Mouse (Mus musculus): Measurements from ENCODE around the gene Large1. TPM values are rescaled to one million over a fixed set of nuclear protein-coding genes. Genes with fewer than 3 reads are reported as not detected.

Gene Large1
- polyA plus RNA-seq, 1 experiment from 2014 or later: 7.3 TPM

GRCm38 (mm10) chr8:72812690-72813089, 540.6 kb downstream of the Large1 start:
- Histone ChIP-seq H3K4me3 (no peak overlapping the region), H3K27me3 (ENCODE audit: insufficient read depth, poor library complexity, severe bottlenecking) (no peaks in the 10 kb centered on the region), H3K36me3 (peaks cover 10% of the 10 kb centered on the region), H3K27ac (no peak overlapping the region), H3K9me3 (no peaks in the 10 kb centered on the region), H3K4me1 (replicated peaks) (no peaks in the 10 kb centered on the region)
- no peak for DNase-seq (ENCODE audit: low spot score)
- WGBS: 91% methylated on average over 3 of the region's 3 CpGs

- no peak for DNase-seq (ENCODE audit: low spot score)
- no peaks in the 10 kb centered on the region for H3K27me3 ChIP-seq (ENCODE audit: insufficient read depth, poor library complexity, severe bottlenecking)
- H3K4me1 ChIP-seq (replicated peaks): no peaks in the 10 kb centered on the region
- H3K4me3 ChIP-seq: no peak overlapping the region
- H3K36me3 ChIP-seq: no peaks in the 10 kb centered on the region
- no peak overlapping the region for H3K27ac ChIP-seq
- 82% methylated on average over 2 of the region's 2 CpGs for WGBS
- H3K9me3 ChIP-seq: peaks cover 6% of the 10 kb centered on the region; the same call in 1 of the 2 replicates
Observed at GRCm38 (mm10) chr8:72801583-72801982, 551.8 kb downstream of the Large1 start.

GRCm38 (mm10) chr8:72780644-72781043, 572.7 kb downstream of the Large1 start:
- 90% methylated on average over 4 of the region's 4 CpGs for WGBS
- Histone ChIP-seq H3K27me3 (ENCODE audit: insufficient read depth, poor library complexity, severe bottlenecking) (no peaks in the 10 kb centered on the region), H3K4me3 (no peak overlapping the region), H3K27ac (no peak overlapping the region), H3K36me3 (no peaks in the 10 kb centered on the region), H3K4me1 (replicated peaks) (no peaks in the 10 kb centered on the region), H3K9me3 (no peaks in the 10 kb centered on the region)
- DNase-seq (ENCODE audit: low spot score): no peak

- no peak for DNase-seq (ENCODE audit: low spot score)
- Histone ChIP-seq H3K36me3 (no peaks in the 10 kb centered on the region), H3K27me3 (ENCODE audit: insufficient read depth, poor library complexity, severe bottlenecking) (no peaks in the 10 kb centered on the region), H3K4me3 (no peak overlapping the region), H3K9me3 (no peaks in the 10 kb centered on the region), H3K27ac (no peak overlapping the region), H3K4me1 (replicated peaks) (no peaks in the 10 kb centered on the region)
- WGBS: 91% methylated on average over 1 of the region's 1 CpGs
Observed at GRCm38 (mm10) chr8:72777797-72778196, 575.5 kb downstream of the Large1 start.

GRCm38 (mm10) chr8:72766777-72767176, 586.6 kb downstream of the Large1 start:
- H3K4me1 ChIP-seq (replicated peaks): peaks cover 5% of the 10 kb centered on the region; the same call in 1 of the 2 replicates
- H3K9me3 ChIP-seq: no peaks in the 10 kb centered on the region
- no peaks in the 10 kb centered on the region for H3K36me3 ChIP-seq
- no peak for DNase-seq (ENCODE audit: low spot score)
- H3K27ac ChIP-seq: no peak overlapping the region
- no peak overlapping the region for H3K4me3 ChIP-seq
- WGBS: 35% methylated on average over 7 of the region's 7 CpGs
- H3K27me3 ChIP-seq (ENCODE audit: insufficient read depth, poor library complexity, severe bottlenecking): no peaks in the 10 kb centered on the region

GRCm38 (mm10) chr8:72765696-72766095, 587.6 kb downstream of the Large1 start:
- no peaks in the 10 kb centered on the region for H3K9me3 ChIP-seq
- no peak overlapping the region for H3K27ac ChIP-seq
- H3K27me3 ChIP-seq (ENCODE audit: insufficient read depth, poor library complexity, severe bottlenecking): no peaks in the 10 kb centered on the region
- no peak overlapping the region for H3K4me3 ChIP-seq
- H3K4me1 ChIP-seq (replicated peaks): peaks cover 5% of the 10 kb centered on the region; the same call in 1 of the 2 replicates
- no peak for DNase-seq (ENCODE audit: low spot score)
- WGBS: 63% methylated on average over 4 of the region's 4 CpGs
- H3K36me3 ChIP-seq: no peaks in the 10 kb centered on the region

Data from hindbrain, embryonic 10.5 days (tissue).